Mouse (Mus musculus): ENCODE measurements around the gene Kansl1. TPM values are rescaled to one million over a fixed set of nuclear protein-coding genes. Genes with fewer than 3 reads are reported as not detected.

Kansl1 gene
- total and polyA plus RNA-seq, 3 experiments: 17.3 to 48.4 (median 24.7) TPM

DNA sequence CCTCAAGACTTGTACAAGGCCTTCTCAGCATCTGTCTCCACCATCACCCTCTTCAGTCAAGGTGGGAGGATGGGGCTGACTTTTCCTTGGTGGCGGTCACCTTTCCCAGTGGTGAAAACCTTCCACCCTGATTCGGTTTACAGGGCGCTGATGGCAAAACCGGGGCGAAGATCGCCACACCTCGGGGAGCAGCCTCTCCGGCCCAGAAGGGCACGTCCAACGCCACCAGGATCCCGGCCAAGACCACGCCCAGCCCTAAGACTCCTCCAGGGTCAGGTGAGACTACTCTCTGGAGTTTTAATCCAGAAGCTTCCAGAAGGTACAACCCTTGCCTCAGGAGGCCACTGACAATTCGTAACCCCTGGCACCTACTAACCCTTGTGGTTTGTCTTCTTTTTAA lies 162.2 kb downstream of the Kansl1 start:
- TF ChIP-seq PAX5 (IDR thresholded peaks at IDR 0.05; ENCODE audit: low read length) (no peak), MAZ (IDR thresholded peaks at IDR 0.05; ENCODE audit: low read depth, low read length) (no peak), EP300 (IDR thresholded peaks at IDR 0.05; ENCODE audit: low read length) (no peak), RCOR1 (conservative IDR thresholded peaks at IDR 0.05; ENCODE audit: low read depth, low read length) (no peak), NRF1 (IDR thresholded peaks at IDR 0.05; ENCODE audit: low read depth, low read length) (no peak), CHD1 (IDR thresholded peaks at IDR 0.05; ENCODE audit: low read depth, low read length) (no peak), GABPA (IDR thresholded peaks at IDR 0.05; ENCODE audit: insufficient replicate concordance, low read depth, low read length) (no peak), SMC3 (IDR thresholded peaks at IDR 0.05; ENCODE audit: low read depth, low read length) (no peak), BHLHE40 (IDR thresholded peaks at IDR 0.05; ENCODE audit: low read depth, low read length) (no peak), HCFC1 (IDR thresholded peaks at IDR 0.05; ENCODE audit: low read depth, low read length) (no peak), JUN (IDR thresholded peaks at IDR 0.05; ENCODE audit: insufficient read depth, low read depth, low read length) (no peak), IRF4 (IDR thresholded peaks at IDR 0.05; ENCODE audit: low read depth, low read length) (no peak), POLR2AphosphoS2 (IDR thresholded peaks at IDR 0.05; ENCODE audit: low read depth, low read length) (no peak), RAD21 (IDR thresholded peaks at IDR 0.05; ENCODE audit: low read depth, low read length) (no peak), NELFE (IDR thresholded peaks at IDR 0.05; ENCODE audit: low read depth, low read length) (no peak), MAFK (IDR thresholded peaks at IDR 0.05; ENCODE audit: insufficient replicate concordance, low read length) (no peak), MYC (IDR thresholded peaks at IDR 0.05; ENCODE audit: low read depth, low read length) (no peak), KAT2A (IDR thresholded peaks at IDR 0.05; ENCODE audit: insufficient replicate concordance, low read length) (no peak), CHD2 (IDR thresholded peaks at IDR 0.05; ENCODE audit: low read length) (no peak)
- H3K36me3 ChIP-seq (replicated peaks in 1 of 2; ENCODE audit: control insufficient read depth in 1 of 2, insufficient read depth in 1 of 2, low read length in 1 of 2): no peaks in the 10 kb centered on the region
- H3K9me3 ChIP-seq (replicated peaks; ENCODE audit: low read length): no peaks in the 10 kb centered on the region
- no peak overlapping the region for H3K9ac ChIP-seq (ENCODE audit: insufficient read depth, low read depth)
- DNase-seq (ENCODE audit: extremely low read depth): no peak
- H3K4me1 ChIP-seq (ENCODE audit: control insufficient read depth in 1 of 2, insufficient read depth in 2 of 2): peaks cover 2 to 4% of the 10 kb centered on the region in 2 experiments; a peak in 1 of 4 replicates
- dilution Hi-C loops (cut with MboI; ENCODE audit: extremely low pct_ligation_motif_present, extremely low pct_unique_long_range_greater_than_20kb, low sequenced_read_pairs) (no loop called here), in situ Hi-C loops (cut with MboI; ENCODE audit: low pct_ligation_motif_present, low pct_unique_long_range_greater_than_20kb, low sequenced_read_pairs) (loop anchor here (10.0 kb wide), 1 partner anchor 158 kb away; the partner anchor contains the start of gene Kansl1)
- H3K4me2 ChIP-seq (ENCODE audit: insufficient read depth, low read depth, poor library complexity, severe bottlenecking): no peak overlapping the region
- H3K4me3 ChIP-seq (replicated peaks in 1 of 3; ENCODE audit: low read depth in 2 of 3, low read length in 2 of 3, poor library complexity in 1 of 3): no peak overlapping the region
- H3K79me2 ChIP-seq (replicated peaks; ENCODE audit: control insufficient read depth, extremely low read depth, insufficient read depth, poor library complexity, severe bottlenecking): no peaks in the 10 kb centered on the region
- H3K27ac ChIP-seq (ENCODE audit: insufficient read depth, low read depth): no peak overlapping the region
- peaks cover 2% of the 10 kb centered on the region for H3K27me3 ChIP-seq (replicated peaks)

DNA sequence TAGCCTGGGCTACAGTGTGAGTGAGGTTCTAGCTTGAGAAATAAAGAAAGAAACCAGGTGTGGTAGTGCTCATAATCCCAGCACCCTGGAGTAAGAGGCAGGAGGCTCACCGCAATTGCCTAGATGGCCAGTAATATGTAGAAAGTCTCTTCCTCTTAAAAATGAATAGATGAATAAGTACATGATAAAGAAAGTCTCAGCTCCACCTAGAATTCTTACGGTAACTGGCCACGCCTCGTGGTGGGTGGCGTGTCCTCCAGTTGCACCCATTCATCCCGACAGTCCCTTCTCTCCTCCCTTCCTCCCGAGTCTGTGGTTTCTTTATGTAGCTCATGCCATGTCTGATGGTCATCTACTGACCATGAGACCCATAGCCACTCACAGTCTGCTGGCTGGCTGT lies 162.9 kb downstream of the Kansl1 start:
- no peak overlapping the region for H3K4me2 ChIP-seq (ENCODE audit: insufficient read depth, low read depth, poor library complexity, severe bottlenecking)
- H3K9me3 ChIP-seq (replicated peaks; ENCODE audit: low read length): no peaks in the 10 kb centered on the region
- H3K36me3 ChIP-seq (replicated peaks in 1 of 2; ENCODE audit: control insufficient read depth in 1 of 2, insufficient read depth in 1 of 2, low read length in 1 of 2): no peaks in the 10 kb centered on the region
- dilution Hi-C loops (cut with MboI; ENCODE audit: extremely low pct_ligation_motif_present, extremely low pct_unique_long_range_greater_than_20kb, low sequenced_read_pairs): no loop called here
- no peak overlapping the region for H3K4me3 ChIP-seq (replicated peaks in 1 of 3; ENCODE audit: low read depth in 2 of 3, low read length in 2 of 3, poor library complexity in 1 of 3)
- TF ChIP-seq RCOR1 (conservative IDR thresholded peaks at IDR 0.05; ENCODE audit: low read depth, low read length) (no peak), GABPA (IDR thresholded peaks at IDR 0.05; ENCODE audit: insufficient replicate concordance, low read depth, low read length) (no peak), ZMIZ1 (IDR thresholded peaks at IDR 0.05; ENCODE audit: low read depth, low read length) (no peak), NRF1 (IDR thresholded peaks at IDR 0.05; ENCODE audit: low read depth, low read length) (no peak), RAD21 (IDR thresholded peaks at IDR 0.05; ENCODE audit: low read depth, low read length) (no peak), ETS1 (conservative IDR thresholded peaks at IDR 0.05; ENCODE audit: low read depth, low read length) (no peak), MAFK (IDR thresholded peaks at IDR 0.05; ENCODE audit: insufficient replicate concordance, low read length) (no peak)
- H3K27me3 ChIP-seq (replicated peaks): peaks cover 3% of the 10 kb centered on the region
- H3K9ac ChIP-seq (ENCODE audit: insufficient read depth, low read depth): no peak overlapping the region
- H3K4me1 ChIP-seq (ENCODE audit: control insufficient read depth in 1 of 2, insufficient read depth in 2 of 2): peaks cover 2 to 3% of the 10 kb centered on the region in 2 experiments; a peak in 1 of 4 replicates
- no peaks in the 10 kb centered on the region for H3K79me2 ChIP-seq (replicated peaks; ENCODE audit: control insufficient read depth, extremely low read depth, insufficient read depth, poor library complexity, severe bottlenecking)
- DNase-seq (ENCODE audit: extremely low read depth): no peak
- in situ Hi-C loops (cut with MboI; ENCODE audit: low pct_ligation_motif_present, low pct_unique_long_range_greater_than_20kb, low sequenced_read_pairs): loop anchor here (10.0 kb wide), 1 partner anchor 159 kb away; the partner anchor contains the start of gene Kansl1
- no peak overlapping the region for H3K27ac ChIP-seq (ENCODE audit: insufficient read depth, low read depth)

Data from CH12.LX (cell line).